ENCODE assay signal across 8 mouse cellular contexts in the genomic region with DNA sequence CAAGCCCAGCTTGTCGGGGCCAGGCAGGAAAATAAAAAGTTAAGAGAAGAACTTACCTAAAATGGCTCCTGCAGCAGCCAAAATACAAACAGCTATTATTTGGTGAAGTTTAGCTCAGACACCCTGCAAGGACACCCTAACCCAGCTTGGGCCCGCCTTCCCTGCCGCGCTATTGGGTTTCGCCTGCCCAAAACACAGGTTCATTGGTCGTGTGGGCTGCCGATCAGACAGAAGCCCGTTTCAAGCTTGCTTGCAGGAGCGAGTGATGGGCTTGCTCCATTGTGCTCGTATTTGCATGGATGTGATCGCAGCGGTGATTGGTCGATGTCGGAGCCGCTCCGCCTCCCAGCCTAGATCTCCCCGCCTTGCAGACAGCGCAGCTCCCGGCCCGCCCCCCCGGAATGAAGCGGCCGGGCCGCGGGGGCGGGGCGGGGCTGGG. TPM values are rescaled to one million over a fixed set of nuclear protein-coding genes. Genes with fewer than 3 reads are reported as not detected.
A peak's percentile ranks its signal among the peaks of the same experiment; 100 is the strongest.
DNase-seq lines count a peak whose midpoint lies in the region; ATAC-seq lines count a peak whose summit lies in the region.

A gene (minus strand): TSS at position 143 of the 439 bp plus-strand sequence.

- peak; percentile 99 for DNase-seq in adrenal gland, adult (ENCODE audit: inconsistent age in 2 of 2, low spot score in 1 of 2)
- peak; percentile 99 for DNase-seq in embryo, embryonic 10.5 days (ENCODE audit: low spot score)
- peak; percentile 98 for DNase-seq in gastrocnemius, postnatal 14 days
- DNase-seq in left cerebral cortex, postnatal 10 days (ENCODE audit: extremely low spot score in 1 of 2, low spot score in 2 of 2), result peak; percentile 99
- peak; percentile 99 for DNase-seq in right cerebral cortex, postnatal 25 days
- peak; percentile 98 to 99 for DNase-seq in urinary bladder, postnatal 4 days (ENCODE audit: low spot score in 2 of 2)

- ATAC-seq in inflammation-experienced regulatory T-cells, adult 6 months, result peak; percentile 99
- ATAC-seq in megakaryocyte-erythroid progenitor cell, adult 5-6 weeks (replicated peaks; ENCODE audit: low FRiP score, low TSS enrichment, poor library complexity, severe bottlenecking), result peak; percentile 99

- intact Hi-C loops in gastrocnemius, postnatal 14 days (cut with DNase I; ENCODE audit: low total_unique reads), result no loop called here
- intact Hi-C loops in left cerebral cortex, postnatal 10 days (cut with DNase I), result loop anchor here (5.0 kb wide), 1 partner anchor 67 kb away; no protein-coding TSS in a partner anchor

RNA-seq across cellular contexts. Expression of the gene that starts here (rescaled TPM):
- total RNA-seq in gastrocnemius, postnatal 14 days (2021), result 10 to 100 TPM; 14.6 to 16.3 TPM
- 10 to 100 TPM; 20.1 to 41.6 (median 39.1) TPM for polyA plus RNA-seq in inflammation-experienced regulatory T-cells, adult 6 months (2017; shearing (Covaris generic))
- 10 to 100 TPM; 53.4 to 54.2 TPM for total RNA-seq in left cerebral cortex, postnatal 10 days (2021)
- 47.6 and 49.7 TPM in 2 replicates for total RNA-seq in megakaryocyte-erythroid progenitor cell, adult 5-6 weeks (2014; fragmentation: Nextera tagmentation)
- 32.2 and 53.2 TPM in 2 replicates for total RNA-seq in megakaryocyte-erythroid progenitor cell, adult 5-6 weeks (2017)

Comparison
In these comparisons a context has a peak if more than half of its experiments do, and no peak if none do; other contexts are left out.
1. Peak in every context shown above with its lines: DNase-seq and ATAC-seq.